Mouse (Mus musculus) liver, embryonic 16.5 days (tissue): ENCODE data around the gene Ksr1. TPM values are rescaled to one million over a fixed set of nuclear protein-coding genes. Genes with fewer than 3 reads are reported as not detected.

Experiments used
- ATAC-seq: fragments of 200-750 bp; cut with Nextera tagmentation; 2 replicates; pipeline ENCODE4 v1.8.0; 2017; ENCODE audit warnings: low read depth, mild to moderate bottlenecking, moderate number of reproducible peaks, moderate library complexity
- H3K27ac ChIP-seq: fragments of 300-500 bp; sonication (generic); 2 replicates; pipeline ENCODE4 v1.5.1; 2014; ENCODE audit warnings: mild to moderate bottlenecking, low read length
- H3K27me3 ChIP-seq: fragments of 300-500 bp; sonication (generic); 2 replicates; pipeline ENCODE4 v1.6.1; 2014; ENCODE audit warnings: low read depth, low read length, mixed read lengths; ENCODE audit not compliant: control insufficient read depth, insufficient read depth
- H3K36me3 ChIP-seq: fragments of 300-500 bp; sonication (generic); 2 replicates; pipeline ENCODE4 v1.6.1; 2014; ENCODE audit warnings: mild to moderate bottlenecking; ENCODE audit not compliant: control insufficient read depth, insufficient read depth
- H3K4me1 ChIP-seq: fragments of 300-500 bp; sonication (generic); 2 replicates; pipeline ENCODE4 v1.6.1; 2014; ENCODE audit warnings: low read depth, low read length, mixed read lengths; ENCODE audit not compliant: control insufficient read depth
- H3K4me2 ChIP-seq: fragments of 300-500 bp; sonication (generic); 2 replicates; pipeline ENCODE4 v1.6.1; 2014; ENCODE audit warnings: low read depth, low read length, mixed read lengths
- H3K4me3 ChIP-seq: fragments of 300-500 bp; sonication (generic); 2 replicates; pipeline ENCODE4 v1.5.1; 2014; ENCODE audit warnings: low read depth, mild to moderate bottlenecking, low read length
- H3K9ac ChIP-seq: fragments of 300-500 bp; sonication (generic); 2 replicates; pipeline ENCODE4 v1.6.1; 2014; ENCODE audit warnings: low read depth, low read length
- H3K9me3 ChIP-seq: fragments of 300-500 bp; sonication (generic); replicated peaks from 2 replicates; pipeline ENCODE4 v1.6.1; 2016; ENCODE audit warnings: low read length; ENCODE audit not compliant: control insufficient read depth
- WGBS: fragments of 180-500 bp; shearing (Covaris S2); extraction: QIAGEN DNeasy Blood & Tissue Kit; methylation state at CpG from one replicate; pipeline ENCODE4 v1.1.7; 2014; ENCODE audit not compliant: insufficient replicate concordance; 5-methylcytosine and 5-hydroxymethylcytosine counted together
- polyA plus RNA-seq: library from polyadenylated mRNA; unstranded; fragments of >200 nt; fragmentation: Nextera tagmentation; extraction: Ambion mirVana; gene quantifications from 2 replicates; pipeline ENCODE4 v1.2.1, GENCODE M21; 2015

The Ksr1 gene
- polyA plus RNA-seq, 1 experiment from 2014 or later, result 2.3 TPM

DNA sequence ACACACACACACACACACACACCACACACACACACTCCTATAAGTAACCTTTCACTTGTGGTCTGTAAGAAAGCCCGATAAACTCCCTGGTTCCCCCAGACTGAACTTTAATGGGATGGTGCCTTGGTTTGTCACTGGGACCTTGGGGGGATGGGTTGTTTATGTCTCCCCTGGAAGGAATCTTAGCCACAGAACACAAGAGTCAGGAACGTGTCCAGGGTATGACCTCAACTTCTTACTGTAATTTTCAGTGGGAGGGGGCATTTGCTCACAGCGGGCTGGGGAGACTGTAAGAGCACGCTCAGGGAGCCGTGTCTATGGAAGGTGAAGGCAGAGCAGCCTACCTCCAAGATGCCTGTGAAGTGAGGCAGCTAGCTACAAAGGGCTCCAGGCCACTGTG is 49.5 kb downstream of the Ksr1 start:
- 59% methylated on average over 5 of the region's 5 CpGs for WGBS
- Histone ChIP-seq H3K4me1 (no peaks in the 10 kb centered on the region; the same call in 1 of the 2 replicates), H3K27ac (no peak overlapping the region), H3K9me3 (no peaks in the 10 kb centered on the region), H3K4me2 (no peak overlapping the region), H3K27me3 (no peaks in the 10 kb centered on the region), H3K36me3 (no peaks in the 10 kb centered on the region), H3K9ac (no peak overlapping the region), H3K4me3 (no peak overlapping the region)
- no peak for ATAC-seq

DNA sequence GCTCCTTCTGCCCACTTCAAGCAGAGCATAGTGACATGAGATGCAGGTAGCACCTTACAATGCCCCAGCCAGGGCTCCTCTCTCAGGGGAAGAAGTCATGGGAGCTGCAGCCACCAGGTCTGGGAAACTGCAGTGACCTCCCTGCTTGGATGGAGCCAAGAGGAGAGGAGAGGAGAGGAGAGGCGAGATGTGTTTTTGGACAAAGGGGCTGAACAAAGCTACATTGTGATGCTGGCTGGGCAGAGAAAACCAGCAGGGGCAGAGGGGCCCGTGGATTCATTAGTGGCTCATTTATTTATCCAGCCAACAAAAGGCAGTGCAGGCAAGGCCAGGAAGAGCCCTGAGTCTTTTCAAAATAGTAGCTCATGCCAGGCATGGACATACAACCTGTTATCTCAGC is 50.5 kb downstream of the Ksr1 start:
- Histone ChIP-seq H3K9ac (no peak overlapping the region), H3K27ac (no peak overlapping the region), H3K36me3 (no peaks in the 10 kb centered on the region), H3K9me3 (no peaks in the 10 kb centered on the region), H3K4me2 (no peak overlapping the region), H3K4me3 (no peak overlapping the region), H3K4me1 (no peaks in the 10 kb centered on the region; the same call in 1 of the 2 replicates), H3K27me3 (no peaks in the 10 kb centered on the region)
- WGBS, result 48% methylated on average over 2 of the region's 2 CpGs
- ATAC-seq, result no peak

DNA sequence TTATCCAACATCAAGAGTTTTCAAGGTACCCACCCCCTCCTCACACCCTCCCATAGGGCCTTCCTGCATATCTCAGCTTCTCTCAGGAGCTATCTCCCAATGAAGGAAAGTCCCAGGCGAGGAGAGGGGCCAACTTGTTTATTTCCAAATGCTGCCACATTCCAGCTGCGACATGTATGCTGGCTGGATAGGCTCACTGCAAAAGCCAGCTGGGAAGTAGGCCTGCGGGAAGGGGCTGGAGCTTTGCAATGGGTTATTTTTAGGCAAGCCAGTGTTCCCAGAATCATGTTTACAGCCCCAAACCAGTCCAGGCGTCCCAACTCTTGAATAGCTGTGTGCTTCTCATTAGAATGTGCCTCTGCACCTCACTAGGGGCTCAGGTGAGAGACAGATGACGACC is 51.5 kb downstream of the Ksr1 start:
- ATAC-seq, result no peak
- Histone ChIP-seq H3K4me3 (no peak overlapping the region), H3K4me2 (no peak overlapping the region), H3K27ac (no peak overlapping the region), H3K36me3 (no peaks in the 10 kb centered on the region), H3K9me3 (no peaks in the 10 kb centered on the region), H3K4me1 (no peaks in the 10 kb centered on the region; the same call in 1 of the 2 replicates), H3K9ac (no peak overlapping the region), H3K27me3 (no peaks in the 10 kb centered on the region)
- WGBS, result 56% methylated on average over 5 of the region's 5 CpGs

DNA sequence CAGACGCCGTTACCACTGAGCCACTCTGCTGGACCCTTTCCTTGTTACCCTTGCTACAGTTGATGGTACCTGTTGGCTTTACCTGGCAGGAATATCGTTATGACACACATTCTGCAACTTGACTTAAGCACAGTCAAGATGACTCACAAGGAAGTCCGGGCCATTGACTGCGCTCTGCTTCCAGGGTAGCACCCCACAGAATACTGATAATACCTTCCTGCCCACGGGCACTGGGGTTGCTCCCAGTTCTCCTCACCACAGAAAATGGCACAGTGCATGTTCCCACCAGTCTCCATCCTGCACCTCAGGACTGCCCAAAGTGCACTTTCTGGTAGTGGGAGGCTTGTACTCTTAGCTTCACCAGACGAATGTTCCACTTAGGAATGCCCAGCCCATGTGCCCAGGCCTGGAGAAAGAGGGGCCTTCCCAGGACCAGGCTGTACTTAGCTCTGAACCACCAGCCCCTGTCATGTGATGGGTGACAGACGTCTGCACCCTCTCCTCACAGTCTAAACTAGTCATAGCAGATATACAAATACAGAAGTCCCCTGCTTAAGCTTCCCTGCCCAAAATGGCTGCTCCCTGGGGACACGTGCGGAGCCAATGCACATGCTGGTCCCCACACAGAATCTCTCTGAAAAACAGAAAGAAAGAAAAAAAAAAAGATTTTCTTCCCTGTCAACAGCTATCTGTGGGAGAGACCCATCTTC is 52.1 kb downstream of the Ksr1 start:
- Histone ChIP-seq H3K36me3 (no peaks in the 10 kb centered on the region), H3K4me2 (no peak overlapping the region), H3K4me1 (no peaks in the 10 kb centered on the region; the same call in 1 of the 2 replicates), H3K9ac (no peak overlapping the region), H3K27me3 (no peaks in the 10 kb centered on the region), H3K4me3 (no peak overlapping the region), H3K9me3 (no peaks in the 10 kb centered on the region), H3K27ac (no peak overlapping the region)
- 59% methylated on average over 10 of the region's 10 CpGs for WGBS
- ATAC-seq, result no peak

GRCm38 (mm10) chr11:79093386-79093906 is 52.8 kb downstream of the Ksr1 start:
- Histone ChIP-seq H3K9me3 (no peaks in the 10 kb centered on the region), H3K9ac (no peak overlapping the region), H3K4me2 (no peak overlapping the region), H3K4me1 (peaks cover 3% of the 10 kb centered on the region), H3K4me3 (no peak overlapping the region), H3K27me3 (no peaks in the 10 kb centered on the region), H3K36me3 (no peaks in the 10 kb centered on the region), H3K27ac (no peak overlapping the region)
- no peak for ATAC-seq
- WGBS, result 56% methylated on average over 15 of the region's 15 CpGs

- no peaks in the 10 kb centered on the region for H3K27me3 ChIP-seq
- H3K4me1 ChIP-seq, result peaks cover 3% of the 10 kb centered on the region
- no peak for ATAC-seq
- no peaks in the 10 kb centered on the region for H3K36me3 ChIP-seq
- no peak overlapping the region for H3K27ac ChIP-seq
- H3K9ac ChIP-seq, result no peak overlapping the region
- 23% methylated on average over 7 of the region's 7 CpGs for WGBS
- H3K4me3 ChIP-seq, result no peak overlapping the region
- H3K4me2 ChIP-seq, result no peak overlapping the region
- H3K9me3 ChIP-seq, result no peaks in the 10 kb centered on the region
These were observed 53.4 kb downstream of the Ksr1 start for GRCm38 (mm10) chr11:79092802-79093201.

GRCm38 (mm10) chr11:79092245-79092644 is 54.0 kb downstream of the Ksr1 start:
- no peak overlapping the region for H3K4me2 ChIP-seq
- ATAC-seq, result no peak
- H3K9ac ChIP-seq, result no peak overlapping the region
- whole genome bisulfite sequencing, result 67% methylated on average over 6 of the region's 6 CpGs
- H3K4me1 ChIP-seq, result peaks cover 6% of the 10 kb centered on the region
- no peaks in the 10 kb centered on the region for H3K27me3 ChIP-seq
- H3K36me3 ChIP-seq, result no peaks in the 10 kb centered on the region
- H3K4me3 ChIP-seq, result no peak overlapping the region
- no peak overlapping the region for H3K27ac ChIP-seq
- H3K9me3 ChIP-seq, result no peaks in the 10 kb centered on the region

DNA sequence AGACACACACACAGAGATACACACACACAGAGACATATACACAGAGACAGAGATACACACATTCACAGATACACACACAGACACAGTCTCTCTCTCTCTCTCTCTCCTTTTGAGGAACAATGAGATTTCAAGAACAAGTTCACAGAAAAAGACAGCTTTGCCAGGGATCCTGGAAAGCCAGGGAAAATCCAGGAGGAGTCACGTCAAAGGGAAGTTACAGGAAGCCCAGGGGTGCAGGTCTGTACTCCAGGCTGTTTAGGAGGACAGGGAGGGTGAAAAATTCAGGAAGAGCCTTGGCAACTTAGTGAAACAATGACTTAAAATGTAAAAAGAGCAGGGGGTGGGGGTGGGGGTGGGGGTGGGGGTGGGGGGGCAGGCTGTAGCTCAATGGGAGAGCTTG is 56.5 kb downstream of the Ksr1 start:
- no peak overlapping the region for H3K9ac ChIP-seq
- H3K27ac ChIP-seq, result no peak overlapping the region
- H3K4me2 ChIP-seq, result no peak overlapping the region
- ATAC-seq, result no peak
- H3K27me3 ChIP-seq, result no peaks in the 10 kb centered on the region
- no peaks in the 10 kb centered on the region for H3K9me3 ChIP-seq
- no peaks in the 10 kb centered on the region for H3K36me3 ChIP-seq
- H3K4me3 ChIP-seq, result no peak overlapping the region
- 61% methylated on average over 1 of the region's 1 CpGs for WGBS
- peaks cover 9% of the 10 kb centered on the region for H3K4me1 ChIP-seq

GRCm38 (mm10) chr11:79089027-79089426 is 57.2 kb downstream of the Ksr1 start:
- 52% methylated on average over 5 of the region's 5 CpGs for WGBS
- Histone ChIP-seq H3K4me1 (peaks cover 9% of the 10 kb centered on the region), H3K4me2 (no peak overlapping the region)

More at GRCm38 (mm10) chr11:79089027-79089426, 57.2 kb downstream of the Ksr1 start:
- ATAC-seq, result no peak
- Histone ChIP-seq H3K36me3 (no peaks in the 10 kb centered on the region), H3K4me3 (no peak overlapping the region), H3K27ac (no peak overlapping the region), H3K9me3 (no peaks in the 10 kb centered on the region), H3K27me3 (no peaks in the 10 kb centered on the region), H3K9ac (no peak overlapping the region)
